Mouse (Mus musculus): ENCODE results near the gene Exoc7. TPM values are rescaled to one million over a fixed set of nuclear protein-coding genes. Genes with fewer than 3 reads are reported as not detected.

The Exoc7 gene
- polyA plus RNA-seq, 2 experiments: 8.8 to 14.9 TPM

DNA sequence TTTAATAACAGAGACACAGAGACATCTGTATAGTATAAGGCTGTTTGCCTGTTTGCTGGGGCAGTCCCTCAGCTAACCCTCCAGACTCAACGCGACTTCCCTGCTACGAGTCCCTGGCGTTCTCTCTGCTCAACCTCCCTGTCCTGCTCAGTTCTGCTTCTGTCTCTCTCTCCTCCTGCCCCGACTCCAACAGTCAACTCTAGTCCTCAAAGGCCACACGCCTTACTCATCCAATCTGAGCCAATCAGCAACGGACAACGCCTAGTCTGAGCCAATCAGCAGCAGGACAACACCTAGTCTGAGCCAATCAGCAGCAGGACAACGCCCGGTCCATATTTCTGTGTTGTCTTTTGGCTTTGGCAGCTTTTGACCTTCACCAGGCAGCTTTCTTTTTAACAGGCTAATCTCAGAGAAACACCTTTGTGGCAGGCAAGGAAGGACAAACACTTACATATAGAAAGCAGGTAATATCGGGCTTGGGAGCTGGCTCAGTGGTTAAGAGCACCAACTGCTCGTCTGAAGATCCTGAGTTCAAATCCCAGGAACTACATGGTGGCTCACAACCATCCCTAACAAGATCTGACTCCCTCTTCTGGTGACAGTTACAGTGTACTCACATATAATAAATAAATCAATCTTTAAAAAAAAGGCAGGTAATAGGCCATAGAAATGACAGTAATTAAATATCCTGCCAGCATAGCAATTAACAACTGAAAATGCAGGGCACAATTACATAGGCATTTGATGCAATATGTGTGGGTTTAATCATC is 914 bp upstream of the Exoc7 start:
- 51% methylated on average over 12 of the region's 12 CpGs for WGBS (ENCODE audit: insufficient replicate concordance)
- peak overlapping the region; percentile 83 for H3K27ac ChIP-seq
- peak; percentile 49 to 80 (median 54) for DNase-seq (ENCODE audit: low read depth in 3 of 3, low spot score in 3 of 3)
- no peak overlapping the region for H3K9ac ChIP-seq (replicated peaks)
- no peak overlapping the region for H3K4me3 ChIP-seq (ENCODE audit: insufficient read depth in 1 of 2, low read depth in 2 of 2, low read length in 2 of 2)
- peak; percentile 80 for ATAC-seq (ENCODE audit: insufficient read depth)
- H3K4me1 ChIP-seq (replicated peaks; ENCODE audit: control insufficient read depth in 2 of 2, insufficient read depth in 2 of 2, low read length in 1 of 2): peaks cover 19 to 26% of the 10 kb centered on the region in 2 experiments
- peaks cover 2% of the 10 kb centered on the region; the same call in 1 of the 2 replicates for H3K36me3 ChIP-seq (replicated peaks; ENCODE audit: control insufficient read depth, insufficient read depth, low read depth)
- H3K27me3 ChIP-seq (ENCODE audit: control insufficient read depth, insufficient read depth, low read length): no peaks in the 10 kb centered on the region
- H3K4me2 ChIP-seq (ENCODE audit: low read depth): peak overlapping the region; percentile 85
- TF ChIP-seq EP300 (IDR thresholded peaks at IDR 0.05; ENCODE audit: low read depth) (peak; percentile 49), CTCF (IDR thresholded peaks at IDR 0.05; ENCODE audit: low read depth) (no peak)
- H3K9me3 ChIP-seq (ENCODE audit: control insufficient read depth, low read length): no peaks in the 10 kb centered on the region; the same call in 1 of the 2 replicates

DNA sequence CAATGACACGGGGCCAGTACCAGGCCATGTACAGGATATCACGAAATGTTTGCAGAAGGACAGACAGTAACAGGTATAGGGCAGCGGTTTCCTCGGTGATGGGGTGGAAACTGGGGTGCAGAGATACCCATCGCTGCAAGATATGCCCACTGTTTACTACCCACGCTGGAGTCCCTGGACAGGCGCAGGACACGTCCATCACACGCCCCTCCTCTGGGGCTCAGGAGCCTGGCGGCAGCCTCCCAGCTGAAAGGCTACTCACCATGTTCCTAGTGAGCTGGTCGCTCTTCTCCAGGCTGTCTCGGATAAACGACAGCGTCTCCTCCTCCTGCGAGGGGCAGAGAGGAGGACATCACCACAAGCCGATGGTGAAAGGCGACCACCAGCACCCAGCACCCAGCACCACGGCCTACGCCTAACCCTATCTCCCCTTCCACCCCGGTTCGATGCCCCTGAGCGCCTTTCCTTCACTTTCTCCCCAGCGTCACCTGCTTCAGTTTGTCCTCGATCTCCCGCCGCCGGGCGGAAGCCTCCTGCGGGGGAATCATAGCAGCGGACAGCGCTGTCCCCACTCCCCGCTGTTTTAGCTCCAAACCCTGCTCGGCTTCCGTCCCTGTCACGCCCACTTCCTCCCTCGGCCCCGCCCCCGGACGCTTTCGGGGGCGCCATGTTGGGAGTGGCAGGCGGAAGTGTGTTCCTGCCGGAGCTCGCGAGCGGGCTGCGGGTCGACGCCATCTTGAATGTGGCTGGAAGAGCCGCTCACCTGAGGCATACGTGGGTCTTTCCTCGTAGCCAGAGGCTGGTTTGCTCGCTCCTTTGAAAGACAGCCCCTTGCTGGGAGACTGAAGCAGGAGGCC is 679 bp downstream of the Exoc7 start:
- Histone ChIP-seq H3K36me3 (replicated peaks; ENCODE audit: control insufficient read depth, insufficient read depth, low read depth) (peaks cover 2% of the 10 kb centered on the region; the same call in 1 of the 2 replicates), H3K9ac (replicated peaks) (peak overlapping the region; percentile 76), H3K4me1 (replicated peaks; ENCODE audit: control insufficient read depth in 2 of 2, insufficient read depth in 2 of 2, low read length in 1 of 2) (peaks cover 19 to 26% of the 10 kb centered on the region in 2 experiments), H3K9me3 (ENCODE audit: control insufficient read depth, low read length) (no peaks in the 10 kb centered on the region; the same call in 1 of the 2 replicates), H3K27me3 (ENCODE audit: control insufficient read depth, insufficient read depth, low read length) (no peaks in the 10 kb centered on the region), H3K4me2 (ENCODE audit: low read depth) (peak overlapping the region; percentile 85), H3K4me3 (ENCODE audit: insufficient read depth in 1 of 2, low read depth in 2 of 2, low read length in 2 of 2) (peak overlapping the region; percentile 77 to 83), H3K27ac (peak overlapping the region; percentile 83)
- ATAC-seq (ENCODE audit: insufficient read depth) (peak; percentile 76), DNase-seq (ENCODE audit: low read depth in 3 of 3, low spot score in 3 of 3) (peak; percentile 87 to 90 (median 87))
- TF ChIP-seq CTCF (IDR thresholded peaks at IDR 0.05; ENCODE audit: low read depth): no peak
- no peak for TF ChIP-seq EP300 (IDR thresholded peaks at IDR 0.05; ENCODE audit: low read depth)
- 1% methylated on average over 53 of the region's 53 CpGs for WGBS (ENCODE audit: insufficient replicate concordance)

DNA sequence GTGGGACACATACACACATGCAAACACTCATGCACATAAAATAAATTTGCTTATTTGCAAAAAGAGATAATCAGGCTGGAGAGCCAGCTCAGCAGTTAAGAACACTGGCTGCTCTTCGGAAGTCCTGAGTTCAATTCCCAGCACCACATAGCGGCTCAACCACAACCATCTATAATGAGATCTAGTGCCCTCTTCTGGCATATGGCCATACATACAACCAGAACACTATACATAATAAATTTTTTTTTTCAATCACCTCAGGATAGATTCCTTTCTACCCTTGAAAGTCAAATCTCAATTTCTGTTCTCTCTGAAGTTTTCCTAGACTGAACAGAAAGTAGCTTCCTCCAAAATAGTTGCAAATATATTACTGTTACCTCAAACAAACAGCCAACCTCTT is 1.6 kb downstream of the Exoc7 start:
- DNase-seq (ENCODE audit: low read depth in 3 of 3, low spot score in 3 of 3): no peak
- no peak for ATAC-seq (ENCODE audit: insufficient read depth)
- Histone ChIP-seq H3K36me3 (replicated peaks; ENCODE audit: control insufficient read depth, insufficient read depth, low read depth) (peaks cover 2% of the 10 kb centered on the region; the same call in 1 of the 2 replicates), H3K9ac (replicated peaks) (no peak overlapping the region), H3K27me3 (ENCODE audit: control insufficient read depth, insufficient read depth, low read length) (no peaks in the 10 kb centered on the region), H3K27ac (no peak overlapping the region), H3K4me3 (ENCODE audit: insufficient read depth in 1 of 2, low read depth in 2 of 2, low read length in 2 of 2) (peak overlapping the region in 1 of 2 experiments; percentile 77; a peak in 1 of 4 replicates), H3K4me2 (ENCODE audit: low read depth) (peak overlapping the region; percentile 85), H3K4me1 (replicated peaks; ENCODE audit: control insufficient read depth in 2 of 2, insufficient read depth in 2 of 2, low read length in 1 of 2) (peaks cover 19 to 26% of the 10 kb centered on the region in 2 experiments), H3K9me3 (ENCODE audit: control insufficient read depth, low read length) (no peaks in the 10 kb centered on the region; the same call in 1 of the 2 replicates)
- no peak for TF ChIP-seq EP300 (IDR thresholded peaks at IDR 0.05; ENCODE audit: low read depth)
- TF ChIP-seq CTCF (IDR thresholded peaks at IDR 0.05; ENCODE audit: low read depth): no peak
- WGBS (ENCODE audit: insufficient replicate concordance): 87% methylated on average over 2 of the region's 2 CpGs

DNA sequence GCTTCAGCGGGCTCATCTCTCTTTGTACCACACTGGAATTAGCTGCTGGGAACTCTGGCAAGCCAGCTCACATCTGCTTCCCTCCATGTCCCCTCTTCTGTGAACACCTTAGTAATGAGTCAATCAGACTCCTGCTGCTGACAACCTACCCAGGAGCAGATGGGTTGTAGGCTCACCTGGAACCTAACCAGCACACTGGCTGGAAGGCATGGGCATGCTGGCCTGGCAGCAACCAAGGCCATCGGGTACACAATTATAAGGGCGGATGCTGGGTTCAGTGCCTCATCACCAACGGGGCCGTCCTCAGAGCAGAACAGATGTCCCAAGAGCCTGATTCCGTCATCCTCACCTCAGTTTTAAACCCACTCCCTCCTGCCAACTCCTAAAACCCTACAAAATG is 8.4 kb downstream of the Exoc7 start:
- H3K9me3 ChIP-seq (ENCODE audit: control insufficient read depth, low read length): no peaks in the 10 kb centered on the region
- WGBS (ENCODE audit: insufficient replicate concordance): 76% methylated on average over 6 of the region's 6 CpGs
- DNase-seq (ENCODE audit: low read depth in 3 of 3, low spot score in 3 of 3) (no peak), ATAC-seq (ENCODE audit: insufficient read depth) (no peak)
- H3K27ac ChIP-seq: no peak overlapping the region
- no peaks in the 10 kb centered on the region for H3K27me3 ChIP-seq (ENCODE audit: control insufficient read depth, insufficient read depth, low read length)
- H3K36me3 ChIP-seq (replicated peaks; ENCODE audit: control insufficient read depth, insufficient read depth, low read depth): no peaks in the 10 kb centered on the region; the same call in 1 of the 2 replicates
- no peaks in the 10 kb centered on the region for H3K4me1 ChIP-seq (replicated peaks; ENCODE audit: control insufficient read depth in 2 of 2, insufficient read depth in 2 of 2, low read length in 1 of 2)
- TF ChIP-seq EP300 (IDR thresholded peaks at IDR 0.05; ENCODE audit: low read depth) (no peak), CTCF (IDR thresholded peaks at IDR 0.05; ENCODE audit: low read depth) (no peak)
- no peak overlapping the region for H3K9ac ChIP-seq (replicated peaks)
- no peak overlapping the region for H3K4me3 ChIP-seq (ENCODE audit: insufficient read depth in 1 of 2, low read depth in 2 of 2, low read length in 2 of 2)
- no peak overlapping the region for H3K4me2 ChIP-seq (ENCODE audit: low read depth)

DNA sequence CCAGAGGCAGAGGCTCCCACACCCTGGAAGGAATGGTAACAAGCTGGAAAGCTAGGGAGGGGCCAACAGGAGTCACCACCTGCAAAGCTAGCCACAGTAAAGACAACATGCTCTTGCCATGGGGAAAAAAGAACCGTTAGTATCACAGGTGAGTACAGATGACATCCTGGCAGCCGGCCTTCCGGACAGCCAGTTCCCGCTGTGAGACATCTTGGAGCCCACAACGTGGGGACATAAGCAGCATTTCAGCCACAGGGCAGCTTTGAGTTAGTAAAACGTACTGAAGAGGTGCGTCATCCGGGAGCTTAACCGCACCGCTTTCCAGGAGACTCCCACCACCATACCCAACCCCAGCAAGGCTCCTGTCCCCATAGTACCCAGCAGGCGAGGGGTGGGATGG is 8.8 kb downstream of the Exoc7 start:
- TF ChIP-seq CTCF (IDR thresholded peaks at IDR 0.05; ENCODE audit: low read depth) (no peak), EP300 (IDR thresholded peaks at IDR 0.05; ENCODE audit: low read depth) (no peak)
- 84% methylated on average over 11 of the region's 11 CpGs for WGBS (ENCODE audit: insufficient replicate concordance)
- ATAC-seq (ENCODE audit: insufficient read depth): no peak

More for the DNA sequence above, 8.8 kb downstream of the Exoc7 start:
- no peak for DNase-seq (ENCODE audit: low read depth in 3 of 3, low spot score in 3 of 3)
- no peak overlapping the region for H3K9ac ChIP-seq (replicated peaks)
- no peaks in the 10 kb centered on the region for H3K36me3 ChIP-seq (replicated peaks; ENCODE audit: control insufficient read depth, insufficient read depth, low read depth)
- H3K4me2 ChIP-seq (ENCODE audit: low read depth): no peak overlapping the region
- no peaks in the 10 kb centered on the region for H3K27me3 ChIP-seq (ENCODE audit: control insufficient read depth, insufficient read depth, low read length)
- H3K4me3 ChIP-seq (ENCODE audit: insufficient read depth in 1 of 2, low read depth in 2 of 2, low read length in 2 of 2): no peak overlapping the region
- H3K4me1 ChIP-seq (replicated peaks; ENCODE audit: control insufficient read depth in 2 of 2, insufficient read depth in 2 of 2, low read length in 1 of 2): no peaks in the 10 kb centered on the region
- H3K9me3 ChIP-seq (ENCODE audit: control insufficient read depth, low read length): no peaks in the 10 kb centered on the region
- H3K27ac ChIP-seq: no peak overlapping the region
